Mouse (Mus musculus): ENCODE data around the gene Pcdh9.

Gene Pcdh9

DNA sequence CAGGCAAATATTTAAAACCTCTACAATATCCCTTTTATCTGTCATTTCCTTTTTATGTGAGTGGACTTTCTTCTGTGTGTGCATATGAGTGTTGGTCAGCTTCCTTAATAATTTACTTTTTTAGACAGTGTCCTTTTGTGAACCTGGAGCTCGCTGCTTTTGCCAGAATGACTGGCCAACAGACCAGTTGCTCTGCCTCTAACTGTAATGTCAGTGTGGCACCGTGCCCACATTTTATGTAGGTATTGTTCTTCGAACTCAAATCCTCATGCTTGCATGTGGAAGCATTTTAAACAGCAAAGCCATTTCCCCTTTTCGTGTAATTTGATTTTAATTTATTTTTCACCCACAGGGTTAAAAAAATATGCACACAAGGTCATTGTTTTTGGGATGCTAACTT is 748.4 kb downstream of the Pcdh9 start:
- no peak for DNase-seq (ENCODE audit: low spot score)

DNA sequence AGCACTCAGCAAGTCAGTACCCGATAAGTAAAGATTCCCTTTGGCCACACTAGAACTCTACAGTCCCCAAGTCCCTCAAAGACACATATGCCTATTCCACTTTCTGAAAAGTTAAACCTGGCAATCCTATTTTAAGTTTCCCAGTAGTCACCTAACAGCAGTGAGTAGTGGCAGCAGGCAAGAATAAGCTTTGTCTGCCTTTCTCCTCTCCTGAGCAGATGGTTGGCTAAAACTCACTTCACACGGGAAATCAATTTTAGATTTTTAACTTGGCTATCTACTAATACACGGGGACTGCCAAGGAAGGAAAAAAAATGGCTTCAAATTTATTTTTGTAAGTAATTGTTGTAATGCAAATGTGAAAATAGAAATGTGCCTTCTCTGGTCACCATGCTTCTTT is 763.5 kb downstream of the Pcdh9 start:
- no peak for DNase-seq (ENCODE audit: low spot score)

DNA sequence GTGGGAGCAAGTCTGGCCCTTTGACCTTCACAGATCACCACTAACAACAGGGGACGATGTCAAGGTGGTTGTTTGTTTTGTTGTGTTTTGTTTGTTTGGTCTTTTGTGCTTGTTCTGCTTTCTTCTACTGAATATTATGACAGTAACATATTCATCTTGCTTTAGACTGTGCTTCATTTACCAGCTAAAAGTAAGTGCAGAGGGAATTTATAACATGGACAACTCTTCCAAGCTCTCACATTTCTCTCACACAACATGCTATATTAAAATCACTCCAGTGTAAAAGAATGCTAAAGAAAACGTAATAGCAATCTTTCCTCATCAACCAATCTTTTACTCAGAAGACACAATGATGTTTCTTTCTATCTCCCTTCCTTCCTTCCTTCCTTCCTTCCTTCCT is 787.7 kb downstream of the Pcdh9 start:
- no peak for DNase-seq (ENCODE audit: low spot score)

DNA sequence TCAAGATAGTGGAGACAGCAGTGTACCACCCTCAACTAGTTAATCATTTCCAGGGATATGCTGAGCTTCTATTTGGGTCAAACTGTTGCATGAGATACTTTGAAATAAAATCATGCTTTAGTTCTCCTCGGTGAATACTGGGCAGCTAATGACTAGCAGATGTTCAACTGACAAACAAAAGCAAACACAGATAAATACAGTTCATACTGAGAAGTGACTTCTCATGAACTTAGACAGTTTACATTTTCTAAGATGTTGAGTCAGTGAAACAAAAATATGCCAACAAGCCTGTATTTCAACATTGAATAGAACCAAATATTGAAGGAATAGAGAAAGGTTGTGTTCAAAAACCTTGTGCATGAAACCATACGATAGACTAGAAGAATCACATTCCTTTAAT is 795.4 kb downstream of the Pcdh9 start:
- no peak for DNase-seq (ENCODE audit: low spot score)

DNA sequence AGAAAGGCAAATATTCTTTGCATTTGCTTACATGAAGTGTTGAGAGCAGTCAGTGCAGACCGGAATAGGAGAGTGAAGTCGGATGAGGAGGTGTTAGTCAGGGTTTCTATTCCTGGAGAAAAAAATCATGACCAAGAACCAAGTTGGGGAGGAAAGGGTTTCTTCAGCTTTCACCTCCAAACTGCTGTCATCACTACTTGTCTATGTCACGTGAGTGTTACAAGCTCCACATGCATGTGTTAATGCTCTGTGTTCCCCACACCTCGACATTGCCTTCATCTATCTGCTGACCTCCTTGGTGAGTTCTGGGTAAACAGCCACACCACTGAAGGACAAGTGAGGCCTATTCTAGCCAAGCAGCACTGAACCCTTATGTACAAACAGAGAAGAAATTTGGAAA is 797.7 kb downstream of the Pcdh9 start:
- no peak for DNase-seq (ENCODE audit: low spot score)

DNA sequence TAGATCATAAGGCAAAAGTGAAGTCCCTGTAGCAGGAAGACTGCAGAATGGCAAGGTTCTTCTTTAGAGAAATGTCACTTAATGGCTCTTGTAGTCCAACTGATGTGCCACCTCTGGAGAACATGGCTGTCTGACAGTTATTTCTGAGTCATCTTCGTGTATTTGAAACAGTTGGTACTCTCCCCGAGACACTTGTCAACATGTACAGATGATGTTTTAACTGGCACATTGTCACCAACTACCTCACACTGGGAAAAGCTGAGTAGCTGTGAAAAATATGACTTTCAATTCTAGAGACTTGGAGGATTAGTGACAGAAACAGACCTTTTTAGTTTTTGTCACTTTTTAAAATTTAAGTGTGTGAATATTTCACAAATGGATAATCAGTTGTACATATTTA is 804.8 kb downstream of the Pcdh9 start:
- no peak for DNase-seq (ENCODE audit: low spot score)

DNA sequence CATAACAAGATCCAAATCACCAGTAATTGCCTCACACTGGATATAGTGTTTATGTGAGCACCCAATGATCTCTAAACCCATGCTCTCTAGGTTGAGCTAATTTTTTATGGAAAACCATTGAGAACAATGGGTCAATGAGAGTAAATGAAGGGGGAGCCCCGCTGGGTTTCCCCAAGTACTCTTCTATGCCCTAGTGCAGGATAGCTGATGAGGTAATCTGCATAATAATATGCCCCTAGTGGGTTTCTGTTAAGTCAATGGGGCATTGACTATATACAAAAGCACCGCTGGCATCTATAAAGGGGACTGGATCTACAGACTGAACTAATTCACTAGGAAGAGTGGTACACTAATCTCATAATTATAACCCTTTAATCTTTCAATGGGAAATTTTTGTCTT is 807.3 kb downstream of the Pcdh9 start:
- DNase-seq (ENCODE audit: low spot score) = no peak

DNA sequence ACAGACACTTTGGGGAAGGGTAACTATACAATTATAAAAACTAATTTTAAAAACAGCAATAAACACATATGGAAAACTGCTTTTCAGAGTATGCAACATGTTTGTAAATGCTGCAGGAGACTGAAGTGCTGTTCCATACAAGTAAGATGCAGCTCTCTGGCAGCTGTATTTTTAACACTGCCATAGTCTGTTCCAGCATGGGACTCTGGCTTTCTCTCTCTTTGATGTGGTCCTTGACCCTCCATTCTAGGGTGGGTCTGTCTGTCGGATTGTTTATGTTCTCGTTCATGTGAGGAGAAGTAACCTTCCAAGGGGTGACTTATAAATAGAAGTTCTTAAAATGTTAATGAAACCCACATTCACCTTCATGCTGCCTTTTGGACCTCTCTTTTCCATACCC is 809.6 kb downstream of the Pcdh9 start:
- no peak for DNase-seq (ENCODE audit: low spot score)

DNA sequence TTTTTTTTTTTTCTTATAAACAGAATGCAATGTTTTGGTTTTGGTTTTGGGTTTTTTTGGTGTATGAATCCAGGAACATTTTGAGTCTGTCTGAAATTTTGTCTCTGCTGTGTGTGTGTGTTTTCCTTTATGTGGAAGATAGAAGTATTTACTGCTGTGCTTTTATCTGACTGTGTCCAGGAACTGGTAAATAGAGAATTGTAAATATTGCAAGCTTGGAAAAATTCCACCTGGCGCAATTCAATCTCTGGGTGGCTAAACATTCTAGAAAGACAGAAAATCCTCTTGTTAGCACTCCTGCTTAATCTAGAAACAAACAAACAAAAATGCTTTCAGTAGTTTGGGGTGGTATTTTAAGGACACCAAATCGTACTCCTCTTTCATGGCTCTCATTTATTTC is 814.7 kb downstream of the Pcdh9 start:
- DNase-seq (ENCODE audit: low spot score) = no peak

DNA sequence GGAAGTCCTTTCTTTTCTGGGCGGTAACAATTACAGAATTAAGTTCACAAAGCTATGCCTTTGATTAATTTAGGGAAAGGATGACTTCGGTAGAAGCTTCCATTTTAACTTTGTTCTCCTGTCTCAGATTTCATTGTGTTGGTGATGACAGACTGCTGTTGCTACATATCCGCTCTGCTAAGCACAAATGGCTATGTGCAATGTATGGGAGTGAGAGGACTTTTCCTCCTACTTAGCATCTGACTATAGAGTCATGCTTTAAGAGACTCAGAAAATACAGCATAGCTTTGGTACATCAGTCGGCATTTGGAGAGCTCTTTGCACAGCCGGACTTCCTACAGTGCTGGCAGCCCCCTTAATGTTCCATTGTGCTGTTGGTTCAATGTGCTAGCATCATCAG is 818.1 kb downstream of the Pcdh9 start:
- no peak for DNase-seq (ENCODE audit: low spot score)

DNA sequence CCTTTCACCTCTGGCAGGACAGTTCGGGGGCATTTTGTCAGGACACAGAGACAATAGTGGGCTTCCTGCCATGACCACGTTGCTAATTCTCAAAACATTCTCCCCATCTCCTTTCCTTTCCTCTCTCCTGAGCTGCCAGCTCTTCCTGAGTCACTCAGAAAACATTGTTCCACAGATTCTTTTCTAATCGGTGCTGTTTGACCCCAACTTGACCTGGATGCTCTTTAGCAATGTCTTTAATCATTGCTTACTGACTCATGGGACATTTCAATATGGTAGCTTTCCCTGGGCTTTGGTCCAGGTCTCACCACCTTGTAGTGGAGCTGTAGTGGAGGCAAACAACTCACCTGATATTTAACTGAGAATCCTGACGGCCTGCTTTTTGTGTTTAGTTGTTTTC is 820.3 kb downstream of the Pcdh9 start:
- no peak for DNase-seq (ENCODE audit: low spot score)

DNA sequence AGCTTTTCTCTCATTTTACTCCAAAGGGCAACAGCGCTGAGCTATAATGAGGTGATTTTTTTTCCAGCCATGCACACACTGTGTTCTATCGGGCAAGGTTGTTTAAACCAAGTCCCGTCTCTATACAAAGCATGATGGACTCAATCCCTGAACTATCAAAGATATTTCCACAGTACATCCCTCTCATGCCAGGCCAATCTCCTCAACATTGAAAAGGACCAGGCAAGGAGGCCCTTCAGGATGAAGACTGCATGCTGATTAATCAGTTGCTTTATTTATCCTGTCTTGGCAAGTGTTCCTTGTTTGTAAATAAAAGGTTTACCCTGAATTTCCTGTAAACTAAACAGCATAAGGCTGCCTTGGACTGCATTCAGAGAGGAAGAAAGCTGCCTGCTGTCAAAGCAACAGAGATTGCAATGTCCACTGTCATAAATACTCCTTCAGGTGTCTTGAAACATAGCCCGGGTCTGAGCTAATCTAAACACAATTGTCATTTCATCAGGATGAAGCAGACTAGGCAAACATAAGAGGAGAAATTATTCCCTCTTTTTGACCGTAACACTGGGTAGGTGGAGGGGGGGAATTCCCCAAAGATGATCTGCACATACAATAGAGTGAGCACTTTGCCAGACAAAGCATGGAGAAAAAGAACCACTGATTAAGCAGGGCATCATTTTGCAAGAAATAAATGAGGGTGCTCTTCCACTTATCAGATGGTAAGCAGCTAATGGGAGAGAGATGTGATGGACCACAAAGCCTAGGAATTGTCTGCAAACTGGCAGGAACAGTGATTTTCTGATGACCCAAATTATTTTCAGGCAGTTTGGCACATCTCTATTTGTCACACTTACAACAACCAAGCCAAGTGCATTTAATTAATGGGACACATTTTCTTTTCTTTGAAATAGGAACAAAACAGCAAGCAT is 822.8 kb downstream of the Pcdh9 start:
- DNase-seq (ENCODE audit: low spot score) = no peak

DNA sequence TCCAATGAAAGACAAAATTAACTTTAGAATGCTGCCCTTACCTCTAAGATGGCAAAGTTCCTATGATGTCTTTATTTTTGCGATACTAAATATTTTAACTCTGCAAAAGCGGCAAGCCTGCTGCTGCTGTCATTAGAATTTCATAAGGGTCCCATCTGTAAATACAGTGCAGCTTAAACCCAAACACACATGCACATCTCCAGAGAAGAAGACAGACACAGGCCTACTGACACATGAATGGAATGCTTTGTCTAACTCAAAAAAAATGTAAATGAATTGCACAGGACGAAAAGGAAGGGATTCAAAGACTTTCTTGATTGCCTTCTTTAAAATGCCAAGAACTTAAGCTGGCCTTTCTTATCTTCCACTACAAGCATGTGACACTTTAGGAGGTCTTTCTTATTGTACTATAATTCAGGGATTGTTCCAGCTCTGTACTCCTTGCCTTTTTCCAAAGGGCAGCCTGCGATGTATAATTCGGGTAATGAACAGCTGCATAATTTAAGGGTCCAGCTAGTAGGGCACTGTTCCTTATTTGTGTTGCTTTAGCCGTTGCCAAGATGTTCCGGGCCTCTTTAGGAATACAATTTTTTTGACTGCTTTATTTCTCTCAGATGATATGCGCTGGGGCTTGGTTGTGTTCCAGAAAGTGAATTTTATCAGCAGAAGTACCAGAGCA is 823.6 kb downstream of the Pcdh9 start:
- DNase-seq (ENCODE audit: low spot score) = no peak

DNA sequence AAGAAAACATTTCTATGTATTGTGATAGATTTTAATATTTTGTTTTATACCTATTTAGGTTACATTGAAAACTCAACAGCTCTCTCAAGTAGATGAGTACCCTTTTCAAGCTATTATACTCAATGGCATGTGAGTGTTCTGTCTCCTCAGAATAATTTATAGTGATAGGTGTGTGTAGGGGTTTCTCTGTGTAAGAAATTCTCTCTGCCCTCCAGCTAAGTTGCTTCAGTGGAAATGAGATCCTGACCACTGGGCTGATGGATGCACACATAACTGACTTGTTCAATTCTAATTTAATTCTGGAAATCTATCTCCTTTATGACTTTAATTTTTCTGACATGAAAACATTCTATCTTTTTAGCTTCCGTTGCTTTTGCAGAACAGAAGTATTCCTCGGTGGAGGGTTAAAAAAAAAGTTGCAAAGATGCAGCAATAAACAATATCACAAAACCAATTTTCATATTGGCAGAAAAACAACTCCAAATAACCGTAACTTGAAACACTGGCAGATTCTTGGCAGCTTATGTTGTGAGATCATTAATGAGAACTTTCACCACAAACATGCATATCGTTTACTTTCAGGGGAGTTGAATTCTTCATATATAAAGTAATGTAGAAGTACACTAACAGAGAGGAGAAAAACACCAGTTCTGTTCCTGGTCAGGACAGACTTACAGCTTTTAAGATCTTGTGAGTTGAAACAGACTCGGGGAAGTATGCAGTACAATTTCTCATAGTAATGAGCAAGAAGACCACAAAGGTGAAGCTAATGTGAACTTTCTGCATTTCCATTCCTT is 828.5 kb downstream of the Pcdh9 start:
- no peak for DNase-seq (ENCODE audit: low spot score)

DNA sequence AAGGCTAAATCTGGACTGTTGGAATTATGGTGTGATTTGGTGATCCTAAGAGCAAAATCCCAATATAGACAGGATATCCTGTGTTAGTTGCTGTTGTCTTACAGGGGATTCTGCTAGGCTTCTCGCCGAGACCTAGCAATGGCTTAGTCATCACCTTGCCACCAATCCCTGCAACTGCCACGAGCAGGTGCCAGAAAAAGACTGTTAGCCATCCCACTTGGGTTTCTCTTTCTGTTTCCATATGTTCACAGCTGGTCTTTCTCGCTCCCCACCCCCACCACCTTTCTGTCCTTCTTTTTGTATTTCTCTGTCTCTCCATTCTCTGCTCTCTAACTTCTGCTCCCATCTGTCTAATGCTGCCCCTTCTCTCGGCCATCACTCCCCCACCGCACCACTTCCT is 831.7 kb downstream of the Pcdh9 start:
- DNase-seq (ENCODE audit: low spot score) = no peak

DNA sequence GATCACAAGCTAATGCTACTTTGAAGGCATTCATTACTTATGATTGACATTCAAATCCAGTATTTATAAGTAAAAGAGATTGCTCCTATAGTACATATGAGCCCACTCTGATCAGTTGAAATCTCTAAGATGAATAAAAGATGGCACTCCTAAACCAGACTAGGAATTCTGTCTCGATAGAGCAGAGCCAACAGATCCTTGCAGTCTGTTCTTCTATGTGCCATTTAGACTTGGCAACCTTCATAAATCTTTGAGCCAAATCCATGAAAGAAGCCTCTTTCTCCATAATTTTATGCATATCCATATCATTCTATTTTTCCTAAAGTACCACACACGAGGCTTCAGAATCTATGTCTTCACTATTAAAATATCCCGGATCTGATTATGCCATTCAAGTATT is 834.5 kb downstream of the Pcdh9 start:
- DNase-seq (ENCODE audit: low spot score) = no peak

DNA sequence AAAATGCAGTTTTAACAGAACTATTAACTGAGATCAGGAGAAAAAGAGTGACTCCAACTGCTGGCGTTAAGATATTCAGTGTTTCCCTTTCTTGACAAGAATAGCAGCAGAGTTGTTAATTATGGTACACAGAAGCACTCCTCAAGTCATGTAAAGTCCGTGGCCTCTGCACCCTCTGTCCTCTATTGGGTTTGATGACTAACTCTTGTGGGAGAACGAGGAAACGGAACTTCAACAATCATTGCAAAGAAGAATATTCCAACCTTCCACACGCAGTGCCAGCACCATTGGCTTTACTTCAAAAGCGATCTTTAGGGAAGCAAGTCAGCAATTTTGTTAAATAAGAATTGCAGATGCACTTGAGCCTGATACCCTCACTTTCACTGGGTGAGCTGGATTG is 849.9 kb downstream of the Pcdh9 start:
- no peak for DNase-seq (ENCODE audit: low spot score)

DNA sequence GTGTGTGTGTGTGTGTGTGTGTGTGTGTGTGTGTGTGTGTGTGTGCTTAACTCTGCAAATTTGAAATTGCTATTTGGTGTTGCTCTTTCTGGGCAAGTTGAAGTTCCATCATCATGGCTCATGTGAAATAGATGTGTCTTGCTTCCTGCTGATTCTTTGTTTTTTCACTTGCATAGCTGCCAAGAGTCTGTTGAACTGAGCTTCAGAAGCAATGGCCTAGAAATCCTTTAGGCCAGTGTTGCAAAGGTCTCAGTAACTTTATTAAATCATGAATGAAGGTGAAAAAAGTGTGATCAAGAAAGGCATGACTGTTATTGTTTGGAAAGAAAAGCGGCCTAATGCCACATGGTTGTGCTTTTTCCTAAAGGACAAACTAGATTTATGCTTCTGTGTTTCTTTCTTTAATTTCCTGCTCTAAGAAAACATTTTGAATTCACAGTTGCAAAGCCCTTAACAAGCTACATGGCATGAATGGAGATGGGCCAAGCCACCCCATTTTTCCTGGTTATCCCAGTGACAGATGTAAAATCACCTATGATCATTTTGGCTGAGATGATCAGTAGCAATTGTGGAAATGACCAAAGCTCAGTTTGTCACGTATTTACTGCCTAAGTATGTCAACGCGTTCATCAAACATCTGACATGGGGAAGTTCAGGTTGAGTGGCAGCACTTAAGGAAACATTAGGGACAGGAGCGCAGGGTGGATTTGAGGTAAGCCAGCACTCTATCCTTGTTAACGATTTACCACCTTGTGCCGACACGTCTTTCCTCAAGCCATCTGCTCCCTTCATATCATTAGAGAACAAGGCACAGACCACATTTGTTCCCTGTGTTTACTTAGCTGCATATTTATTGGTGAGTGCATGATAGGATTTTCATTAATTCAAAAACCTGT is 850.9 kb downstream of the Pcdh9 start:
- no peak for DNase-seq (ENCODE audit: low spot score)

DNA sequence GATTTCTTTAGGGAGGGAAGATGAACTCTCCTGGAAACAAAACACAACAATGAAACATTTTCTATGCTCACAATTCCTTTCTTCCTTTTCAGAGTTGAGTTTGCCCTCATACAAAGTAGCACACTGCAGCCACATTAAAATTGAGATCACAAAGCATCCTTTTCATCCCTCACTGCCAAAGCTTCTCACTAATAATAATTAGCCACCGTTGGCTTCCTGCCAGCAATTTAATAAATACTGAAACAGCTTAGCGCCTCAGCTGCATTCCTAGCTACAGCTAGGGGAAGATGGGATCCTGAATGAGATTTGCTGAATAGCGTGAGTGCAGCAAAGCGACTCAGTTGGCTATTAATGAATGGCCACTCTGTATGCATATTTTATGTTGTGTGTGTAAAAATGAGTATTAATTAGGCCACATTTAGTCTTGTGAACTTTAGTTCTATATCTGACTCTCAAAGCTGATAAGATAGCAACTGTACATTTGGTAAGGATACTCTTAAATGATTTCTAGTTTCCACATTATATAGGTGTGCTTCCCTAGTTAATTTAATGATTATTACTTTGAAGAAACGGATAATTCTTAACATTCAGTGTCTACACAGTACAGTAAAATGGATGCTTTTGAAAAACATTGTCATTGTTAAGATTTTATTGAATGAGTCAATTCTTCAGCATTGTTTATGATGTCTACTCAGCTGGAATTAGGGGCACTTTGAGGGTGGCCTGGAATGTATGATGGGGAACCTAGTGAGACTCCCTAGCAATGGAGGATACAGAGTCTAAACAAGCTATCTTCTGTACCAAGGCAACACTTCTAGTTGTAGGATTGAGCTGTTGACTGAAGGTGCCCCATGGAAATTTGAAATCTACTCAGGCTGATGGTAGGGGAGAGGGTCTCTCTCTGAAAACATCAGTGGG is 881.1 kb downstream of the Pcdh9 start:
- DNase-seq (ENCODE audit: low spot score) = no peak

All from ovary, postnatal 10 days (tissue).